In genomic region chr11:70055618-70056214, GRCm38 (mm10) we compare ENCODE assay signal across 8 mouse cellular contexts. TPM values are rescaled to one million over a fixed set of nuclear protein-coding genes. Genes with fewer than 3 reads are reported as not detected.
A peak's percentile ranks its signal among the peaks of the same experiment; 100 is the strongest.
DNase-seq lines count a peak whose midpoint lies in the region; ATAC-seq and TF ChIP-seq lines count a peak whose summit lies in the region.

No protein-coding gene starts in this region.

- no peaks in the 10 kb centered on the region for H3K27me3 ChIP-seq in liver, embryonic 11.5 days (replicated peaks; ENCODE audit: control insufficient read depth, insufficient read depth, low read length)
- H3K27me3 ChIP-seq in stomach, postnatal 0 days (ENCODE audit: control insufficient read depth, insufficient read depth, low read length) = no peaks in the 10 kb centered on the region

- peak; percentile 97 for TF ChIP-seq CTCF in stomach, postnatal 0 days (IDR thresholded peaks at IDR 0.05; ENCODE audit: low read depth)

- H3K4me3 ChIP-seq in liver, embryonic 11.5 days (ENCODE audit: low read depth, low read length) = no peak overlapping the region
- H3K4me3 ChIP-seq in stomach, postnatal 0 days (ENCODE audit: low read depth, low read length) = no peak overlapping the region

- peak; percentile 63 for ATAC-seq in liver, embryonic 11.5 days (replicated peaks; ENCODE audit: low FRiP score)
- peak; percentile 50 for ATAC-seq in stomach, postnatal 0 days (ENCODE audit: low FRiP score, low TSS enrichment)

- no peak for TF ChIP-seq EP300 in stomach, postnatal 0 days (optimal IDR thresholded peaks at IDR 0.05)

- peak; percentile 65 for DNase-seq in 416B (ENCODE audit: low read depth)
- peak; percentile 81 for DNase-seq in ZHBTc4 (ENCODE audit: low read depth, low spot score)
- peak; percentile 78 for DNase-seq in embryo, embryonic 11 days
- peak; percentile 64 to 90 for DNase-seq in heart, adult 18-20 months
- DNase-seq in kidney, adult 11 months = peak; percentile 40
- DNase-seq in liver, embryonic 11.5 days (ENCODE audit: low spot score) = peak; percentile 70
- peak; percentile 64 to 68 for DNase-seq in natural killer cell, adult 2 months (ENCODE audit: low spot score in 2 of 2)
- DNase-seq in stomach, postnatal 0 days (ENCODE audit: low spot score) = peak; percentile 77

- no peak overlapping the region for H3K9ac ChIP-seq in liver, embryonic 11.5 days (ENCODE audit: low read depth, low read length)
- H3K9ac ChIP-seq in stomach, postnatal 0 days (ENCODE audit: low read length) = no peak overlapping the region; the same call in 1 of the 2 replicates

- no peaks in the 10 kb centered on the region for H3K36me3 ChIP-seq in liver, embryonic 11.5 days (ENCODE audit: control insufficient read depth, insufficient read depth, low read length)
- H3K36me3 ChIP-seq in stomach, postnatal 0 days (ENCODE audit: control insufficient read depth, insufficient read depth, low read length) = no peaks in the 10 kb centered on the region

- WGBS in liver, embryonic 11.5 days = 24% methylated on average over 17 of the region's 18 CpGs
- whole genome bisulfite sequencing in stomach, postnatal 0 days = 28% methylated on average over 17 of the region's 18 CpGs

- peaks cover 5% of the 10 kb centered on the region for H3K4me1 ChIP-seq in liver, embryonic 11.5 days (replicated peaks; ENCODE audit: control insufficient read depth, insufficient read depth, low read length)
- H3K4me1 ChIP-seq in stomach, postnatal 0 days (replicated peaks; ENCODE audit: control insufficient read depth, insufficient read depth) = no peaks in the 10 kb centered on the region; the same call in 1 of the 2 replicates

- H3K27ac ChIP-seq in liver, embryonic 11.5 days (ENCODE audit: low read depth, low read length) = no peak overlapping the region
- H3K27ac ChIP-seq in stomach, postnatal 0 days (replicated peaks) = no peak overlapping the region

- H3K4me2 ChIP-seq in liver, embryonic 11.5 days = peak overlapping the region; percentile 49
- H3K4me2 ChIP-seq in stomach, postnatal 0 days (replicated peaks; ENCODE audit: low read depth) = peak overlapping the region; percentile 29; the same call in 1 of the 2 replicates

- H3K9me3 ChIP-seq in liver, embryonic 11.5 days (ENCODE audit: control insufficient read depth, low read length) = no peaks in the 10 kb centered on the region
- no peaks in the 10 kb centered on the region for H3K9me3 ChIP-seq in stomach, postnatal 0 days (ENCODE audit: control insufficient read depth, low read length)

RNA-seq across cellular contexts. Expression of gene Asgr1, which starts 1.8 kb away (rescaled TPM):
- total RNA-seq in heart, adult 18-20 months (2021) = not detected
- polyA plus RNA-seq in liver, embryonic 11.5 days (2014; fragmentation: Nextera tagmentation; extraction: Ambion mirVana) = 0.40 and 0.66 TPM in 2 replicates
- 0.70 and 0.83 TPM in 2 replicates for polyA plus RNA-seq in stomach, postnatal 0 days (2015; fragmentation: Nextera tagmentation; extraction: Ambion mirVana)

RNA-seq across cellular contexts. Expression of gene Asgr2, which starts 36.7 kb away (rescaled TPM):
- total RNA-seq in heart, adult 18-20 months (2021) = under 1 TPM in 1 of 2 experiments, not detected in 1; 0.21 TPM
- polyA plus RNA-seq in liver, embryonic 11.5 days (2014; fragmentation: Nextera tagmentation; extraction: Ambion mirVana) = 4.3 and 5.8 TPM in 2 replicates
- 0.19 and 0.30 TPM in 2 replicates for polyA plus RNA-seq in stomach, postnatal 0 days (2015; fragmentation: Nextera tagmentation; extraction: Ambion mirVana)

RNA-seq across cellular contexts. Expression of gene Dlg4, which starts 39.0 kb away (rescaled TPM):
- total RNA-seq in heart, adult 18-20 months (2021) = 1 to 10 TPM; 5.9 to 6.8 TPM
- 9.3 and 9.4 TPM in 2 replicates for polyA plus RNA-seq in liver, embryonic 11.5 days (2014; fragmentation: Nextera tagmentation; extraction: Ambion mirVana)
- polyA plus RNA-seq in stomach, postnatal 0 days (2015; fragmentation: Nextera tagmentation; extraction: Ambion mirVana) = 2.6 and 3.9 TPM in 2 replicates

RNA-seq across cellular contexts. Expression of gene Acadvl, which starts 40.5 kb away (rescaled TPM):
- total RNA-seq in heart, adult 18-20 months (2021) = 1,000 to 10,000 TPM; 1,326 to 1,372 TPM
- polyA plus RNA-seq in liver, embryonic 11.5 days (2014; fragmentation: Nextera tagmentation; extraction: Ambion mirVana) = 85.7 and 89.7 TPM in 2 replicates
- 136 and 143 TPM in 2 replicates for polyA plus RNA-seq in stomach, postnatal 0 days (2015; fragmentation: Nextera tagmentation; extraction: Ambion mirVana)

RNA-seq across cellular contexts. Expression of gene Dvl2, which starts 55.3 kb away (rescaled TPM):
- 1 to 10 TPM; 3.4 to 4.8 TPM for total RNA-seq in heart, adult 18-20 months (2021)
- polyA plus RNA-seq in liver, embryonic 11.5 days (2014; fragmentation: Nextera tagmentation; extraction: Ambion mirVana) = 22.1 and 23.3 TPM in 2 replicates
- polyA plus RNA-seq in stomach, postnatal 0 days (2015; fragmentation: Nextera tagmentation; extraction: Ambion mirVana) = 9.8 and 11.1 TPM in 2 replicates
